Mouse (Mus musculus) CH12.LX (cell line): ENCODE measurements around the gene Spryd3.

Experiments
- CTCF ChIP-seq, 2 experiments: IDR thresholded peaks in 1 of 2; conservative IDR thresholded peaks in 1 of 2; 2 replicates each; pipeline ENCODE4 v1.5.1; 2011 to 2012; ENCODE audit warnings: low read depth in 2 of 2, low read length in 2 of 2, improper control_type of control experiment in 1 of 2, inconsistent platforms in 1 of 2, mild to moderate bottlenecking in 1 of 2, moderate library complexity in 1 of 2
- ELF1 ChIP-seq: IDR thresholded peaks from 2 replicates; pipeline ENCODE4 v1.6.1; 2014; ENCODE audit warnings: low read depth, mild to moderate bottlenecking, inconsistent platforms, low read length, improper control_type of control experiment
- MYC ChIP-seq: IDR thresholded peaks from 2 replicates; pipeline ENCODE4 v1.6.1; 2011; ENCODE audit warnings: low read depth, mild to moderate bottlenecking, improper control_type of control experiment, low read length
- POLR2A ChIP-seq: IDR thresholded peaks from 2 replicates; pipeline ENCODE4 v1.6.1; 2011; ENCODE audit warnings: low read depth, mild to moderate bottlenecking, improper control_type of control experiment, low read length
- ZNF384 ChIP-seq: IDR thresholded peaks from 2 replicates; pipeline ENCODE4 v1.6.1; 2012; ENCODE audit warnings: low read depth, low read length, improper control_type of control experiment, inconsistent platforms

DNA sequence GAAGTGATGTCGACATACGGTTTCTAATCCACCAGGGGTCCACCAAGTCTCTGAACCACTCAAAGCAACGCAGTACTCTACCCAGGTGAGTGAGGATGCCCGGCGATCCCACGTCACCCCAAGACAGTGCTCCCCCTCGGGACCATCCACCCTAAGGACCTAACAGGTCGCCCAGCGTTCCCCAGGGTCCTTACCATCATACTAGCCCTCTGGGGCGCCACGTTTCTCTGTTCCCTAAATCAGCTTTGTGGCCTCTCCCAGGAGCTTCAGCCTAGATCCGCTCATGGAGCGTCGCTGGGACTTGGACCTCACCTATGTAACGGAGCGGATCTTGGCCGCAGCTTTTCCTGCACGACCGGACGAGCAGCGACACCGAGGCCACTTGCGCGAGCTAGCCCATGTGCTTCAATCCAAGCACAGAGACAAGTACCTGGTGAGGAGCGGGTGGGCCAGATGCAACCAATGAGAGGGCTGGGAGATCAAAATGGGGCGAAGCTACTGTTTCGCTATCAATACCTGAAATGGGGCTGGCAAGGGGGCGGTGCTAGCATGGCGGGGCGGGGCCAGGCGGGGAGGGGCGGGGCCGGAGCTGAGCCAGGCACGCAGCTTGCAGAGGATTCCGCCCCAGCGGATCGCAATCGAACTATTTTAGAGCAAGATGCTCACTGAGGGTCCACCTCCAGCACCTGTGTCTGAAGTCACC is 29.1 kb downstream of the Spryd3 start:
- TF ChIP-seq ZNF384 = no peak
- TF ChIP-seq POLR2A = no peak
- no peak for TF ChIP-seq CTCF (conservative IDR thresholded peaks at IDR 0.05 in 1 of 2, IDR thresholded peaks at IDR 0.05 in 1 of 2; ENCODE audit: low read depth in 2 of 2, low read length in 2 of 2)
- no peak for TF ChIP-seq ELF1
- TF ChIP-seq MYC = no peak
